Mouse (Mus musculus) olfactory bulb, adult 2 months (tissue): Measurements from ENCODE around the gene A930033H14Rik.

Experiments used
- CTCF ChIP-seq: fragments of 200-500 bp; IDR thresholded peaks from 2 replicates; pipeline ENCODE4 v1.5.1; 2012; ENCODE audit warnings: low read depth, mild to moderate bottlenecking, low read length, moderate library complexity; ENCODE audit not compliant: insufficient read depth
- POLR2A ChIP-seq: fragments of 200-500 bp; IDR thresholded peaks from 2 replicates; pipeline ENCODE4 v1.6.1; 2012; ENCODE audit warnings: mild to moderate bottlenecking, low read depth, low read length, moderate library complexity; ENCODE audit not compliant: insufficient read depth

- TF ChIP-seq POLR2A: no peak
- TF ChIP-seq CTCF: no peak
Measured at GRCm38 (mm10) chr10:69224276-69224675, 11.4 kb upstream of the A930033H14Rik start.
